Mouse (Mus musculus): ENCODE measurements around the gene Gm973.

DNA sequence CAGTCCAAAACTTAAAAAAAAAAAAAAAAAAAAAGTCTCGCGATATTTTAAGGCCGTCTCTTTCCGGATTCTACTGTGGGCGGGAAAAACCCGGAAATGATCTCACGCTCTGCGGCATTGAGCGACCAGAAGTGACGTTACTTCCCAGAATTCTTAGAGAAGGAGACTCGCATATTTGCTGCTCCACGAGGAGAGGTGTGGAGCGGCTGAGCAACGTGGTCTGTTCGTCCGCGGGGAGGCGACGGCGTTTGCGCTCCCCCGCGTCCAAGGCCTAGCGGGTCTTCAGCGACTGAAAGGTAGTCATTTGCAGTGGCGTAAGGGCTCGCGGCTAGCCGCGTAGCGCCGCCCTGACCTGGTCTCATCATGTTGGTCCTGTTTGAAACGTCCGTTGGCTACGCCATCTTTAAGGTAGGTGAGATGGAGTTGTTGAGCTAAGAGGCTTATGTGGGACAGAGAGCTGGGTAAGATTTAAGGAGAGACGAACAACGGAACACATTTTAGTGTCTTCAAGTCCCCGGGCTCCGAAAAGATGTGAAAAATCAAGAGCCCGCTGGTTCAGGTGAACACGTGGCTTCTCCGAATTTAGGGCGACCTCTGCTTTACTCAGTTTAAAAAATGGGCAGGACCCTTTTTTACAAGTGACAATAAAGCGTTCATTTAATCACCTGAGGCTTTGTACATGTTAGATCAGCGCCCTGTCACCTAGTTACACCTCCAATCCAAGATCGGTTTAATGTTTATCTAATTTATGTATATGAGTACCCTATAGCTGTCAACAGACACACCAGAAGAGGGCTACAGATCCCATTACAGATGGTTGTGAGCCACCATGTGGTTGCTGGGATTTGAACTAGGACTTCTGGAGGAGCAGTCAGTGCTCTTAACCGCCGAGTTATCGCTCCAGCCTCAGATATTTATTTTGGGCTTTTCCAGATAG is 169.0 kb downstream of the Gm973 start, which contains the start of gene Nop58:
- TF ChIP-seq CTCF (IDR thresholded peaks at IDR 0.05; ENCODE audit: extremely low read depth, insufficient read length, insufficient replicate concordance, low read depth, low read length), result no peak
- TF ChIP-seq POLR2A (IDR thresholded peaks at IDR 0.05; ENCODE audit: low read depth, low read length), result peak; percentile 75

All from small intestine, adult 2 months (tissue).